Mouse (Mus musculus) myocyte (in vitro differentiated cells): ENCODE measurements around the gene Gm20388. TPM values are rescaled to one million over a fixed set of nuclear protein-coding genes. Genes with fewer than 3 reads are reported as not detected.

Source experiments
- H3K27me3 ChIP-seq: one replicate; pipeline ENCODE4 v1.6.1; 2011; ENCODE audit not compliant: control insufficient read depth, insufficient read depth, insufficient read length
- H3K36me3 ChIP-seq: one replicate; pipeline ENCODE4 v1.6.1; 2011; ENCODE audit not compliant: control insufficient read depth, insufficient read depth
- H3K4me2 ChIP-seq: one replicate; pipeline ENCODE4 v1.6.1; 2011; ENCODE audit warnings: low read depth, control low read depth
- H3K4me3 ChIP-seq: one replicate; pipeline ENCODE4 v1.5.1; 2011; ENCODE audit warnings: mild to moderate bottlenecking, control low read depth, moderate library complexity
- H3K79me2 ChIP-seq: one replicate; pipeline ENCODE4 v1.6.1; 2011; ENCODE audit not compliant: control insufficient read depth, insufficient read depth
- H3ac ChIP-seq: one replicate; pipeline ENCODE4 v1.6.1; 2011; ENCODE audit not compliant: control insufficient read depth, insufficient read length
- CEBPB ChIP-seq: IDR thresholded peaks from 2 replicates; pipeline ENCODE4 v1.6.1; 2011; ENCODE audit warnings: mild to moderate bottlenecking, moderate library complexity; ENCODE audit not compliant: poor library complexity, insufficient read depth, severe bottlenecking
- E2F4 ChIP-seq: IDR thresholded peaks from one replicate; pipeline ENCODE4 v1.6.1; 2011; ENCODE audit warnings: mild to moderate bottlenecking, control low read depth, moderate library complexity; ENCODE audit not compliant: insufficient read depth
- MAX ChIP-seq: IDR thresholded peaks from one replicate; pipeline ENCODE4 v1.6.1; 2011; ENCODE audit warnings: low read depth, mild to moderate bottlenecking, control low read depth
- MYOD1 ChIP-seq, 3 experiments: IDR thresholded peaks; one replicate each; pipeline ENCODE4 v1.6.1; 2011; ENCODE audit warnings: control low read depth in 2 of 3, low read depth in 2 of 3, mild to moderate bottlenecking in 2 of 3, moderate library complexity in 1 of 3; ENCODE audit not compliant: insufficient read length in 2 of 3, control insufficient read depth in 1 of 3
- MYOG ChIP-seq, 3 experiments: IDR thresholded peaks; one replicate each; pipeline ENCODE4 v1.6.1; 2011; ENCODE audit warnings: control low read depth in 2 of 3, low read depth in 2 of 3, mild to moderate bottlenecking in 2 of 3; ENCODE audit not compliant: insufficient read length in 2 of 3, control insufficient read depth in 1 of 3, insufficient read depth in 1 of 3
- POLR2A ChIP-seq: IDR thresholded peaks from one replicate; pipeline ENCODE4 v1.6.1; 2011; ENCODE audit warnings: low read depth, mild to moderate bottlenecking, control low read depth, moderate library complexity; ENCODE audit not compliant: insufficient read length
- POLR2AphosphoS2 ChIP-seq: IDR thresholded peaks from one replicate; pipeline ENCODE4 v1.6.1; 2011; ENCODE audit warnings: low read depth, control low read depth; ENCODE audit not compliant: insufficient read length
- REST ChIP-seq: IDR thresholded peaks from one replicate; pipeline ENCODE4 v1.6.1; 2011; ENCODE audit warnings: mild to moderate bottlenecking, control low read depth, moderate library complexity; ENCODE audit not compliant: insufficient read depth, insufficient read length
- SRF ChIP-seq: IDR thresholded peaks from one replicate; pipeline ENCODE4 v1.6.1; 2011; ENCODE audit warnings: low read depth; ENCODE audit not compliant: control insufficient read depth, insufficient read length
- TCF12 ChIP-seq: IDR thresholded peaks from one replicate; pipeline ENCODE4 v1.6.1; 2011; ENCODE audit warnings: mild to moderate bottlenecking, control low read depth; ENCODE audit not compliant: poor library complexity, insufficient read depth, severe bottlenecking
- TCF3 ChIP-seq: IDR thresholded peaks from one replicate; pipeline ENCODE4 v1.6.1; 2011; ENCODE audit warnings: low read depth, control low read depth; ENCODE audit not compliant: insufficient read length
- USF1 ChIP-seq: IDR thresholded peaks from one replicate; pipeline ENCODE4 v1.6.1; 2011; ENCODE audit warnings: low read depth, mild to moderate bottlenecking, control low read depth, moderate library complexity
- polyA plus RNA-seq: library from polyadenylated mRNA; unstranded; fragments of >200 nt; fragmentation: generic; extraction: Trizol; gene quantifications from one replicate; pipeline ENCODE4 v1.2.1, GENCODE M21; 2012; ENCODE audit warnings: missing spikeins

Gm20388 gene
- polyA plus RNA-seq, 1 experiment: 15.3 TPM

- H3K27me3 ChIP-seq: no peaks in the 10 kb centered on the region
- peaks cover 90% of the 10 kb centered on the region for H3K79me2 ChIP-seq
These were observed 4.7 kb downstream of the Gm20388 start for GRCm38 (mm10) chr8:119915298-119915697.

GRCm38 (mm10) chr8:119916237-119916892 lies 5.7 kb downstream of the Gm20388 start:
- TF ChIP-seq MAX: no peak
- TF ChIP-seq POLR2AphosphoS2: no peak
- no peak for TF ChIP-seq CEBPB
- no peak for TF ChIP-seq MYOG (IDR thresholded peaks at IDR 0.05; ENCODE audit: control insufficient read depth in 1 of 3, insufficient read depth in 1 of 3, insufficient read length in 2 of 3, low read depth in 2 of 3)
- TF ChIP-seq TCF12: no peak
- no peak for TF ChIP-seq SRF
- no peak for TF ChIP-seq E2F4
- TF ChIP-seq USF1: no peak
- H3K4me3 ChIP-seq: no peak overlapping the region
- no peak overlapping the region for H3K4me2 ChIP-seq
- H3K79me2 ChIP-seq: peaks cover 97% of the 10 kb centered on the region
- no peaks in the 10 kb centered on the region for H3K27me3 ChIP-seq
- H3ac ChIP-seq: no peak overlapping the region
- no peaks in the 10 kb centered on the region for H3K36me3 ChIP-seq

More at GRCm38 (mm10) chr8:119915298-119915697, 4.7 kb downstream of the Gm20388 start:
- TF ChIP-seq POLR2AphosphoS2 (no peak), MYOG (IDR thresholded peaks at IDR 0.05; ENCODE audit: control insufficient read depth in 1 of 3, insufficient read depth in 1 of 3, insufficient read length in 2 of 3, low read depth in 2 of 3) (no peak), TCF12 (no peak), CEBPB (no peak), E2F4 (no peak), USF1 (no peak), MYOD1 (IDR thresholded peaks at IDR 0.05; ENCODE audit: control insufficient read depth in 1 of 3, insufficient read length in 2 of 3, low read depth in 2 of 3) (no peak), MAX (no peak), REST (no peak)
- H3ac ChIP-seq: no peak overlapping the region
- no peak overlapping the region for H3K4me2 ChIP-seq
- no peaks in the 10 kb centered on the region for H3K36me3 ChIP-seq
- no peak overlapping the region for H3K4me3 ChIP-seq

GRCm38 (mm10) chr8:119917415-119917814 lies 6.8 kb downstream of the Gm20388 start:
- Histone ChIP-seq H3K4me3 (no peak overlapping the region), H3K79me2 (peaks cover 97% of the 10 kb centered on the region), H3K36me3 (no peaks in the 10 kb centered on the region), H3K27me3 (no peaks in the 10 kb centered on the region), H3ac (no peak overlapping the region), H3K4me2 (no peak overlapping the region)
- TF ChIP-seq MYOG (IDR thresholded peaks at IDR 0.05; ENCODE audit: control insufficient read depth in 1 of 3, insufficient read depth in 1 of 3, insufficient read length in 2 of 3, low read depth in 2 of 3) (no peak), CEBPB (no peak), TCF12 (no peak), POLR2AphosphoS2 (no peak), SRF (no peak), POLR2A (no peak), TCF3 (no peak), USF1 (no peak), MYOD1 (IDR thresholded peaks at IDR 0.05; ENCODE audit: control insufficient read depth in 1 of 3, insufficient read length in 2 of 3, low read depth in 2 of 3) (no peak), E2F4 (no peak), MAX (no peak), REST (no peak)

GRCm38 (mm10) chr8:119918155-119918567 lies 7.5 kb downstream of the Gm20388 start:
- Histone ChIP-seq H3K4me2 (no peak overlapping the region), H3K4me3 (no peak overlapping the region), H3K79me2 (peaks cover 96% of the 10 kb centered on the region), H3K27me3 (no peaks in the 10 kb centered on the region), H3ac (no peak overlapping the region), H3K36me3 (no peaks in the 10 kb centered on the region)
- no peak for TF ChIP-seq E2F4
- no peak for TF ChIP-seq SRF
- no peak for TF ChIP-seq POLR2A
- TF ChIP-seq TCF3: no peak
- TF ChIP-seq USF1: no peak
- TF ChIP-seq REST: no peak
- no peak for TF ChIP-seq CEBPB
- no peak for TF ChIP-seq MYOD1 (IDR thresholded peaks at IDR 0.05; ENCODE audit: control insufficient read depth in 1 of 3, insufficient read length in 2 of 3, low read depth in 2 of 3)

GRCm38 (mm10) chr8:119923259-119923658 lies 12.6 kb downstream of the Gm20388 start:
- no peak overlapping the region for H3K4me3 ChIP-seq
- TF ChIP-seq POLR2A (no peak), MYOD1 (IDR thresholded peaks at IDR 0.05; ENCODE audit: control insufficient read depth in 1 of 3, insufficient read length in 2 of 3, low read depth in 2 of 3) (no peak), REST (no peak), MAX (no peak), USF1 (no peak)
- H3ac ChIP-seq: no peak overlapping the region
- peaks cover 97% of the 10 kb centered on the region for H3K79me2 ChIP-seq
- no peak overlapping the region for H3K4me2 ChIP-seq
- H3K27me3 ChIP-seq: no peaks in the 10 kb centered on the region
- no peaks in the 10 kb centered on the region for H3K36me3 ChIP-seq
